Mouse (Mus musculus): ENCODE results near the gene Sh3gl3.

DNA sequence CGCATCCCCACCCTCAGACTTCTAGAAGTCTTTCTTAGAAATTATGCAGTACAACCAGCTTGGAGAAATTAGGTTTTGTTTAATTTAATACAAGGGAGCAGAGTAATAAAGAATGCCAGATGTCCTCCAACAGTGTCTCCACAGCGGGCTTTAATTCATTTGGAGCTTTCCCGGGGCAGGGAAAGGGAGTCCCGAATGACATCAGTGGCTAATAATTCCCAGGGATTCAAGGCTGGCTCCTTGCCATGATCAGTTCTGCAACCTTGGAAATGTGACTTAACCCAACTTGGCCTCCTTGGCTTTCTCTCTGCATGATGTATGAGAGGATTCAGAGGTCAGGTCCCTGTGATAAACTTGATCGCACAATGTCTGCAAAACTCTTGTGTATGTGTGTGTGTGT lies 3.7 kb downstream of the Sh3gl3 start:
- TF ChIP-seq CTCF (IDR thresholded peaks at IDR 0.05; ENCODE audit: low read depth, low read length) (no peak), POLR2AphosphoS5 (IDR thresholded peaks at IDR 0.05; ENCODE audit: insufficient replicate concordance, low read depth, low read length) (no peak), GATA1 (IDR thresholded peaks at IDR 0.05; ENCODE audit: borderline replicate concordance, low read length) (no peak)
